Mouse (Mus musculus) MEL (cell line): Measurements from ENCODE around the gene Ap3b1. TPM values are rescaled to one million over a fixed set of nuclear protein-coding genes. Genes with fewer than 3 reads are reported as not detected.

ENCODE experiments used
- DNase-seq: peaks from one replicate; pipeline ENCODE4 v3.0.0; 2011; ENCODE audit warnings: low read depth, low spot score
- H3K27ac ChIP-seq: 2 replicates; pipeline ENCODE4 v1.5.1; 2012; ENCODE audit warnings: low read depth, mild to moderate bottlenecking, control low read depth, low read length, moderate library complexity; ENCODE audit not compliant: control insufficient read depth
- H3K27me3 ChIP-seq, 2 experiments: fragments of 150-350 bp in 1 of 2; sonication (generic) in 1 of 2; 2 replicates each; pipeline ENCODE4 v1.6.1; 2012; ENCODE audit warnings: low read length in 2 of 2, mild to moderate bottlenecking in 2 of 2, improper control_type of control experiment in 1 of 2, moderate library complexity in 1 of 2; ENCODE audit not compliant: insufficient read depth in 2 of 2, control insufficient read depth in 1 of 2
- H3K36me3 ChIP-seq, 2 experiments: 2 replicates each; pipeline ENCODE4 v1.6.1; 2012 to 2014; ENCODE audit warnings: low read length in 2 of 2, improper control_type of control experiment in 1 of 2, inconsistent platforms in 1 of 2, mild to moderate bottlenecking in 1 of 2; ENCODE audit not compliant: insufficient read depth in 2 of 2, control insufficient read depth in 1 of 2
- H3K4me1 ChIP-seq, 2 experiments: fragments of 150-350 bp in 1 of 2; sonication (generic) in 1 of 2; 2 replicates each; pipeline ENCODE4 v1.6.1; 2012; ENCODE audit warnings: low read length in 2 of 2, improper control_type of control experiment in 1 of 2, mild to moderate bottlenecking in 1 of 2; ENCODE audit not compliant: insufficient read depth in 2 of 2, control insufficient read depth in 1 of 2
- H3K4me3 ChIP-seq, 2 experiments: fragments of 150-350 bp in 1 of 2; sonication (generic) in 1 of 2; 2 replicates each; pipeline ENCODE4 v1.5.1; 2012; ENCODE audit warnings: low read depth in 2 of 2, low read length in 2 of 2, mild to moderate bottlenecking in 2 of 2, moderate library complexity in 2 of 2, control low read depth in 1 of 2, improper control_type of control experiment in 1 of 2; ENCODE audit not compliant: control insufficient read depth in 1 of 2, insufficient read depth in 1 of 2
- H3K79me2 ChIP-seq: 2 replicates; pipeline ENCODE4 v1.6.1; 2012; ENCODE audit warnings: mild to moderate bottlenecking, low read length, moderate library complexity; ENCODE audit not compliant: control insufficient read depth, poor library complexity, insufficient read depth
- H3K9ac ChIP-seq: 2 replicates; pipeline ENCODE4 v1.6.1; 2012; ENCODE audit warnings: low read depth, mild to moderate bottlenecking, control low read depth, low read length, moderate library complexity; ENCODE audit not compliant: control insufficient read depth, poor library complexity, severe bottlenecking
- H3K9me3 ChIP-seq: fragments of 150-350 bp; sonication (generic); replicated peaks from 2 replicates; pipeline ENCODE4 v1.6.1; 2012; ENCODE audit warnings: mild to moderate bottlenecking, low read length, improper control_type of control experiment, moderate library complexity; ENCODE audit not compliant: insufficient read depth
- CHD1 ChIP-seq: IDR thresholded peaks from 2 replicates; pipeline ENCODE4 v1.6.1; 2012; ENCODE audit warnings: low read depth, mild to moderate bottlenecking, inconsistent platforms, low read length, improper control_type of control experiment
- CTCF ChIP-seq, 3 experiments: IDR thresholded peaks in 2 of 3; conservative IDR thresholded peaks in 1 of 3; 2 replicates each; pipeline ENCODE4 v1.5.1; 2011 to 2012; ENCODE audit warnings: low read length in 3 of 3, low read depth in 2 of 3, mild to moderate bottlenecking in 2 of 3, improper control_type of control experiment in 1 of 3, inconsistent platforms in 1 of 3, mixed read lengths in 1 of 3, moderate library complexity in 1 of 3; ENCODE audit not compliant: control insufficient read depth in 1 of 3, insufficient read depth in 1 of 3, poor library complexity in 1 of 3, severe bottlenecking in 1 of 3
- ELF1 ChIP-seq: IDR thresholded peaks from 2 replicates; pipeline ENCODE4 v1.6.1; 2014; ENCODE audit warnings: low read depth, mild to moderate bottlenecking, inconsistent platforms, low read length, improper control_type of control experiment, moderate library complexity
- EP300 ChIP-seq, 2 experiments: IDR thresholded peaks; 2 replicates each; pipeline ENCODE4 v1.6.1; 2011; ENCODE audit warnings: improper control_type of control experiment in 2 of 2, low read length in 2 of 2, low read depth in 1 of 2, mild to moderate bottlenecking in 1 of 2
- GATA1 ChIP-seq: IDR thresholded peaks from 2 replicates; pipeline ENCODE4 v1.6.1; 2011; ENCODE audit warnings: low read depth, low read length, improper control_type of control experiment
- HCFC1 ChIP-seq: IDR thresholded peaks from 2 replicates; pipeline ENCODE4 v1.6.1; 2012; ENCODE audit warnings: low read depth, mild to moderate bottlenecking, inconsistent platforms, low read length, improper control_type of control experiment, moderate library complexity
- MYB ChIP-seq: IDR thresholded peaks from 2 replicates; pipeline ENCODE4 v1.6.1; 2011; ENCODE audit warnings: mild to moderate bottlenecking, low read depth, low read length, improper control_type of control experiment
- RAD21 ChIP-seq: IDR thresholded peaks from 2 replicates; pipeline ENCODE4 v1.6.1; 2011; ENCODE audit warnings: mild to moderate bottlenecking, low read depth, low read length, improper control_type of control experiment
- RCOR1 ChIP-seq: IDR thresholded peaks from 2 replicates; pipeline ENCODE4 v1.6.1; 2012; ENCODE audit warnings: low read depth, mild to moderate bottlenecking, inconsistent platforms, low read length, improper control_type of control experiment
- SIN3A ChIP-seq: IDR thresholded peaks from 2 replicates; pipeline ENCODE4 v1.6.1; 2012; ENCODE audit warnings: low read length, improper control_type of control experiment, inconsistent platforms
- SMC3 ChIP-seq: IDR thresholded peaks from 2 replicates; pipeline ENCODE4 v1.6.1; 2011; ENCODE audit warnings: low read depth, low read length, improper control_type of control experiment
- TAL1 ChIP-seq: IDR thresholded peaks from 2 replicates; pipeline ENCODE4 v1.6.1; 2012; ENCODE audit warnings: mild to moderate bottlenecking, inconsistent platforms, low read length, moderate library complexity, mixed read lengths
- ZC3H11A ChIP-seq: IDR thresholded peaks from 2 replicates; pipeline ENCODE4 v1.6.1; 2012; ENCODE audit warnings: low read depth, mild to moderate bottlenecking, inconsistent platforms, low read length, improper control_type of control experiment
- ZMIZ1 ChIP-seq: IDR thresholded peaks from 2 replicates; pipeline ENCODE4 v1.6.1; 2012; ENCODE audit warnings: low read depth, mild to moderate bottlenecking, inconsistent platforms, low read length, improper control_type of control experiment, moderate library complexity
- polyA plus RNA-seq, 2 experiments: library from polyadenylated mRNA; stranded (reverse) in 1 of 2; unstranded in 1 of 2; fragments of >175 nt in 1 of 2; fragments of >200 nt in 1 of 2; gene quantifications; 2 replicates each; pipeline versions ENCODE4 v1.2.1 to v1.2.4; 2012; ENCODE audit warnings: low replicate concordance in 2 of 2, low read depth in 1 of 2; ENCODE audit not compliant: insufficient read length in 2 of 2, insufficient read depth in 1 of 2, missing spikeins in 1 of 2
- total RNA-seq: library from RNA; depleted of rRNA; stranded (reverse); fragments of 300-350 nt; gene quantifications from 2 replicates; pipeline ENCODE4 v1.2.3, GENCODE M21; 2012

Ap3b1 gene
- total and polyA plus RNA-seq, 3 experiments, result 36.7 to 74.5 TPM; not detected in 1

DNA sequence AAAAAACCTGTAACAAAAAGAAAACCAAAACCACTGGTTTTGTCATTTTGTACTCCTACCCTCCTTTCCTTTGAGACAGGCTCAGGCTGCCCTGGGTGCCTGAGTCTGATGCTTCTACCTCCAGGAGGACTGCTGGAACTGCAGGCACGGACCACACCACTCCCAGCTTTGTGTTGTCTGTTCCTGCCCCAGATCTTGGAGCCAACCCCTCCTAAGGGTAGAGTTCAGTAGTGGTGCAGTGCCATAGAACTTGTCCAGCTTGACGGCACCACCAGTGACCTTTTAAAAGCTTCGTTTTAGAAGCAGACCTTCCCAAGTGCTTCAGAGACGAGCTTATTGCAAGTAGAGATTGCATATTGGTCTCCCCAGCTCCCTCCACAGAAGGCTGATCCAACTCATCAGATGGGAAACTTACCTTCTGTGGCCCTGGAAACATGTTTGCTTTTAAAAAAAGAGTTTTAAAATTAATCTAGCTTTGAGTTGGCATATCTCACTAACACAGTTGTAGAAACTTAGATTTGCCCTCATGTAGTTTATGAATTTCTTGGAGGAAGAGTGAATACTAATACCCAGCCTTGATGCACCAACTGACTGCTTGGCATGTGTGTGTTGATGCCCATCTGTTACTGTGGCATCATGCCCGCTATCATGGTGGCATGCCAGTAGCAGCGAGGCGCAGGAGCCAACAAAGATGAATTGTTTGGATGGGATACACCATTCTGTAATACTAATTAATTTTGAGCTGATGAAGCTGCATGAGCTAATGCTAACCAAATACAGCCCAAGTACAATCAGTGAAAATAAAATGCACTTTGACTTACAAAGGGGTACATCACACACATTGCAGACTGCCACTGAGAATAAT is 17.0 kb downstream of the Ap3b1 start:
- H3K27me3 ChIP-seq, result no peaks in the 10 kb centered on the region
- H3K4me1 ChIP-seq, result no peaks in the 10 kb centered on the region
- H3K9me3 ChIP-seq, result no peaks in the 10 kb centered on the region
- peaks cover 0 to 4% of the 10 kb centered on the region in 2 experiments; a peak in 2 of 4 replicates for H3K36me3 ChIP-seq
- no peak for TF ChIP-seq SIN3A
- TF ChIP-seq, all 39 proteins: peak for 0
- Histone ChIP-seq H3K9ac (no peak overlapping the region), H3K79me2 (peaks cover 7% of the 10 kb centered on the region; the same call in 1 of the 2 replicates), H3K4me3 (no peak overlapping the region), H3K27ac (no peak overlapping the region)
- no peak for DNase-seq

GRCm38 (mm10) chr13:94379006-94379405 is 20.2 kb downstream of the Ap3b1 start:
- Histone ChIP-seq H3K79me2 (peaks cover 14% of the 10 kb centered on the region), H3K27me3 (no peaks in the 10 kb centered on the region), H3K9ac (no peak overlapping the region), H3K36me3 (peaks cover 0 to 7% of the 10 kb centered on the region in 2 experiments; a peak in 2 of 4 replicates)
- no peak for DNase-seq
- TF ChIP-seq HCFC1 (no peak), SMC3 (no peak), RAD21 (no peak), ZMIZ1 (no peak), ELF1 (no peak), CTCF (IDR thresholded peaks at IDR 0.05 in 2 of 3, conservative IDR thresholded peaks at IDR 0.05 in 1 of 3; ENCODE audit: control insufficient read depth in 1 of 3, insufficient read depth in 1 of 3, low read depth in 2 of 3, low read length in 3 of 3, poor library complexity in 1 of 3, severe bottlenecking in 1 of 3) (no peak), CHD1 (no peak), RCOR1 (no peak), SIN3A (no peak), MYB (no peak), GATA1 (no peak), TAL1 (no peak), ZC3H11A (no peak), EP300 (IDR thresholded peaks at IDR 0.05; ENCODE audit: low read depth in 1 of 2, low read length in 2 of 2) (no peak)
- TF ChIP-seq, all 39 proteins: peak for 0
- Histone ChIP-seq H3K9me3 (no peaks in the 10 kb centered on the region), H3K4me3 (no peak overlapping the region), H3K27ac (no peak overlapping the region), H3K4me1 (0 out of 4 replicates have a peak, but pooled peaks cover 0 to 3% of the 10 kb centered on the region in 2 experiments)
